Mouse (Mus musculus) intestine, embryonic 16.5 days (tissue): ENCODE measurements around the gene Furin. TPM values are rescaled to one million over a fixed set of nuclear protein-coding genes. Genes with fewer than 3 reads are reported as not detected.
A peak's percentile ranks its signal among the peaks of the same experiment; 100 is the strongest.
"Not testable (repeated sequence)": the region's sequence is repeated elsewhere in the genome, so short reads cannot be mapped to it uniquely, and the experiment has no call there.

Experiments used
- ATAC-seq: fragments of 200-750 bp; cut with Nextera tagmentation; 2 replicates; pipeline ENCODE4 v1.8.0; 2017; ENCODE audit warnings: moderate TSS enrichment, moderate library complexity
- H3K27ac ChIP-seq: fragments of 300-500 bp; sonication (generic); 2 replicates; pipeline ENCODE4 v1.5.1; 2014; ENCODE audit warnings: mild to moderate bottlenecking, low read length
- H3K27me3 ChIP-seq: fragments of 300-500 bp; sonication (generic); replicated peaks from 2 replicates; pipeline ENCODE4 v1.6.1; 2014; ENCODE audit warnings: low read length, control low read depth, mixed read lengths; ENCODE audit not compliant: control insufficient read depth, insufficient read depth
- H3K36me3 ChIP-seq: fragments of 300-500 bp; sonication (generic); 2 replicates; pipeline ENCODE4 v1.6.1; 2014; ENCODE audit warnings: low read length, control low read depth; ENCODE audit not compliant: control insufficient read depth, insufficient read depth
- H3K4me1 ChIP-seq: fragments of 300-500 bp; sonication (generic); 2 replicates; pipeline ENCODE4 v1.6.1; 2014; ENCODE audit warnings: low read length, control low read depth, mixed read lengths; ENCODE audit not compliant: control insufficient read depth, insufficient read depth
- H3K4me2 ChIP-seq: fragments of 300-500 bp; sonication (generic); 2 replicates; pipeline ENCODE4 v1.6.1; 2014; ENCODE audit warnings: low read depth, low read length, control low read depth
- H3K4me3 ChIP-seq: fragments of 300-500 bp; sonication (generic); 2 replicates; pipeline ENCODE4 v1.5.1; 2014; ENCODE audit warnings: mild to moderate bottlenecking, low read length
- H3K9ac ChIP-seq: fragments of 300-500 bp; sonication (generic); 2 replicates; pipeline ENCODE4 v1.6.1; 2014; ENCODE audit warnings: low read depth, low read length
- H3K9me3 ChIP-seq: fragments of 300-500 bp; sonication (generic); 2 replicates; pipeline ENCODE4 v1.6.1; 2016; ENCODE audit warnings: low read length, control low read depth; ENCODE audit not compliant: control insufficient read depth
- WGBS: fragments of 180-500 bp; shearing (Covaris S2); extraction: QIAGEN DNeasy Blood & Tissue Kit; methylation state at CpG from one replicate; pipeline ENCODE4 v1.1.7; 2014; 5-methylcytosine and 5-hydroxymethylcytosine counted together
- polyA plus RNA-seq: library from polyadenylated mRNA; unstranded; fragments of >200 nt; fragmentation: Nextera tagmentation; extraction: Ambion mirVana; gene quantifications from 2 replicates; pipeline ENCODE4 v1.2.1, GENCODE M21; 2015

Furin gene
- polyA plus RNA-seq, 1 experiment from 2014 or later = 7.8 TPM

- Histone ChIP-seq H3K27me3 (no peaks in the 10 kb centered on the region), H3K27ac (no peak overlapping the region), H3K36me3 (peaks cover 10% of the 10 kb centered on the region), H3K4me1 (peaks cover 27% of the 10 kb centered on the region), H3K9ac (no peak overlapping the region), H3K4me3 (no peak overlapping the region), H3K9me3 (no peaks in the 10 kb centered on the region), H3K4me2 (no peak overlapping the region)
- ATAC-seq = no peak
- WGBS = 75% methylated on average over 9 of the region's 9 CpGs
Observed at GRCm38 (mm10) chr7:80398654-80399444, 6.4 kb downstream of the Furin start.

- Histone ChIP-seq H3K4me1 (peaks cover 20% of the 10 kb centered on the region), H3K27ac (no peak overlapping the region), H3K36me3 (peaks cover 16% of the 10 kb centered on the region), H3K9ac (no peak overlapping the region), H3K27me3 (no peaks in the 10 kb centered on the region), H3K4me2 (no peak overlapping the region), H3K4me3 (no peak overlapping the region), H3K9me3 (no peaks in the 10 kb centered on the region)
- 96% methylated on average over 9 of the region's 9 CpGs for WGBS
- no peak for ATAC-seq
Observed at GRCm38 (mm10) chr7:80397986-80398385, 7.2 kb downstream of the Furin start.

- H3K36me3 ChIP-seq = peaks cover 30% of the 10 kb centered on the region
- not testable (repeated sequence) for H3K27ac ChIP-seq, H3K9me3 ChIP-seq, H3K9ac ChIP-seq, H3K4me2 ChIP-seq, H3K27me3 ChIP-seq, ATAC-seq, H3K4me3 ChIP-seq
- WGBS = 89% methylated on average over 4 of the region's 4 CpGs
- peaks cover 16% of the 10 kb centered on the region for H3K4me1 ChIP-seq
Observed at GRCm38 (mm10) chr7:80396427-80396826, 8.8 kb downstream of the Furin start.

GRCm38 (mm10) chr7:80394600-80394999, 10.6 kb downstream of the Furin start:
- Histone ChIP-seq H3K27ac (no peak overlapping the region), H3K4me2 (no peak overlapping the region), H3K4me3 (no peak overlapping the region), H3K4me1 (no peaks in the 10 kb centered on the region), H3K27me3 (no peaks in the 10 kb centered on the region), H3K9me3 (no peaks in the 10 kb centered on the region), H3K36me3 (peaks cover 40% of the 10 kb centered on the region), H3K9ac (no peak overlapping the region)
- ATAC-seq = no peak
- WGBS = 85% methylated on average over 4 of the region's 4 CpGs

GRCm38 (mm10) chr7:80392119-80392518, 13.1 kb downstream of the Furin start:
- 93% methylated on average over 15 of the region's 15 CpGs for WGBS
- H3K9ac ChIP-seq = no peak overlapping the region
- H3K27me3 ChIP-seq = no peaks in the 10 kb centered on the region
- no peak overlapping the region for H3K4me3 ChIP-seq
- peaks cover 13% of the 10 kb centered on the region for H3K4me1 ChIP-seq
- no peaks in the 10 kb centered on the region for H3K9me3 ChIP-seq
- no peak overlapping the region for H3K4me2 ChIP-seq
- no peak for ATAC-seq
- no peak overlapping the region for H3K27ac ChIP-seq
- H3K36me3 ChIP-seq = peaks cover 39% of the 10 kb centered on the region

GRCm38 (mm10) chr7:80387633-80388543, 17.3 kb downstream of the Furin start, which contains the start of gene Fes:
Gene Fes, minus strand, starts transcription at chr7:80387946.
- H3K9me3 ChIP-seq = no peaks in the 10 kb centered on the region
- ATAC-seq = peak; percentile 58
- WGBS = 17% methylated on average over 33 of the region's 33 CpGs
- no peaks in the 10 kb centered on the region for H3K27me3 ChIP-seq
- peak within 1 kb of the TSS; percentile 72 for H3K9ac ChIP-seq
- peaks cover 21% of the 10 kb centered on the region for H3K4me1 ChIP-seq
- peak within 1 kb of the TSS; percentile 80 for H3K27ac ChIP-seq
- peak within 1 kb of the TSS; percentile 52 for H3K4me2 ChIP-seq
- H3K4me3 ChIP-seq = peak within 1 kb of the TSS; percentile 45
- H3K36me3 ChIP-seq = peaks cover 23% of the 10 kb centered on the region

- H3K36me3 ChIP-seq = peaks cover 15% of the 10 kb centered on the region; the same call in 1 of the 2 replicates
- H3K4me1 ChIP-seq = peaks cover 21% of the 10 kb centered on the region
- H3K27me3 ChIP-seq = no peaks in the 10 kb centered on the region
- peak overlapping the region; percentile 52 for H3K4me2 ChIP-seq
- no peaks in the 10 kb centered on the region for H3K9me3 ChIP-seq
- ATAC-seq = peak; percentile 16
- H3K9ac ChIP-seq = peak overlapping the region; percentile 72
- 42% methylated on average over 17 of the region's 17 CpGs for WGBS
- peak overlapping the region; percentile 45 for H3K4me3 ChIP-seq
- peak overlapping the region; percentile 80 for H3K27ac ChIP-seq
Observed at GRCm38 (mm10) chr7:80387033-80387632, 18.1 kb downstream of the Furin start.

GRCm38 (mm10) chr7:80386235-80386930, 18.9 kb downstream of the Furin start:
- Histone ChIP-seq H3K9ac (peak overlapping the region; percentile 72), H3K4me3 (peak overlapping the region; percentile 45), H3K27me3 (no peaks in the 10 kb centered on the region), H3K4me1 (peaks cover 21% of the 10 kb centered on the region), H3K36me3 (peaks cover 10% of the 10 kb centered on the region; the same call in 1 of the 2 replicates), H3K27ac (peak overlapping the region; percentile 80; the same call in 1 of the 2 replicates), H3K4me2 (peak overlapping the region; percentile 52), H3K9me3 (no peaks in the 10 kb centered on the region)
- WGBS = 42% methylated on average over 18 of the region's 18 CpGs
- peak; percentile 75 for ATAC-seq
